Mouse (Mus musculus): ENCODE measurements around the gene Rasgrp2. TPM values are rescaled to one million over a fixed set of nuclear protein-coding genes. Genes with fewer than 3 reads are reported as not detected.
A peak's percentile ranks its signal among the peaks of the same experiment; 100 is the strongest.

Rasgrp2 gene
- polyA plus RNA-seq (2015; fragmentation: Nextera tagmentation; extraction: Ambion mirVana) = 38.4 and 53.6 TPM in 2 replicates

DNA sequence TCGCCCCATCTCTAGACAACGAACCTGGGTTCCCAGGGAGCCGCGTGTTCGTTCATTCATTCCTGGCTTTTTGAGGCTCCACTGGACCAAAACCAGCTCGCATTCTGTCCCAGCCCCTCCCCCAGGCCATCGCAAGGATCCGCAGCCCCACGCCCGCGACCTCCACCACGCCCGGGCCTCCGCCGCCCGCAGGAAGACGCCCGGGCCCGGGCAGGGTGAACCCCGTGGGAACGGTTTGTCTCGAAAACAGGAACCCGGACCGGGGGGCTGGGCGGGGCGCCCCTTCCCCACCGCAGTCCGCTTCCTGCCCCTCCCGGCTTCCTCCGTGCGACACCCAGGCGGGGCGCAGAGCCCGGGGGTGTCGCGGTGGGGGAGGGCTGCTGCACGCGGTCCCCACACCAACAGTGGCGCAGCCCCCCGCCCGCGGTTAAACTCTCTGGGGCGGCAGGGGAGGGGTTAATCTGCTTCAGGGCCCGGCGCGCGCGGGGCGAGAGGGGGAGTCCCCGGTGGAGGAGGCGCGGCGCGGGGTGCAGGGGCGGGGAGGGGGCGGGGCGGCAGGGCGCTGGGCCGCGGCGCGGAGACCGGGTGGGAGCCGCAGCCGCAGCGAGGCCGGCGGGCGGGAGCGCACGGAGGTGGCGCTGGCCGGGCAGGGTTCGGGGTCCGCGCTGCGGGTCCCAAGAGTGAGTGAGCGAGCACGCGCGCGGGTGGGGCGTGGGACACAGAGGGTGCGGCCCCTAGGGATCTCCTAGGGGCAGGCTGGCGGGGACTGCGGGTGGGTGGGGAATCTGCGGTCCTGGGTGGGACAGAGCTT lies at the start of gene Rasgrp2:
Gene Rasgrp2 (plus strand): TSS at position 56 of the 811 bp plus-strand sequence.
- WGBS = under 1% methylated on average over 67 of the region's 87 CpGs
- H3K9me3 ChIP-seq = no peaks in the 10 kb centered on the region
- H3K36me3 ChIP-seq = peaks cover 12% of the 10 kb centered on the region
- peaks cover 39% of the 10 kb centered on the region for H3K27me3 ChIP-seq (replicated peaks)
- H3K9ac ChIP-seq = peak within 1 kb of the TSS; percentile 84
- peaks cover 41% of the 10 kb centered on the region for H3K4me1 ChIP-seq
- H3K4me2 ChIP-seq = peak within 1 kb of the TSS; percentile 98
- peak; percentile 5; the same call in 1 of the 2 replicates for ATAC-seq (ENCODE audit: extremely low read depth, insufficient number of reproducible peaks, low FRiP score, low TSS enrichment)
- peak within 1 kb of the TSS; percentile 68 for H3K4me3 ChIP-seq
- peak within 1 kb of the TSS; percentile 63 for H3K27ac ChIP-seq (replicated peaks)

DNA sequence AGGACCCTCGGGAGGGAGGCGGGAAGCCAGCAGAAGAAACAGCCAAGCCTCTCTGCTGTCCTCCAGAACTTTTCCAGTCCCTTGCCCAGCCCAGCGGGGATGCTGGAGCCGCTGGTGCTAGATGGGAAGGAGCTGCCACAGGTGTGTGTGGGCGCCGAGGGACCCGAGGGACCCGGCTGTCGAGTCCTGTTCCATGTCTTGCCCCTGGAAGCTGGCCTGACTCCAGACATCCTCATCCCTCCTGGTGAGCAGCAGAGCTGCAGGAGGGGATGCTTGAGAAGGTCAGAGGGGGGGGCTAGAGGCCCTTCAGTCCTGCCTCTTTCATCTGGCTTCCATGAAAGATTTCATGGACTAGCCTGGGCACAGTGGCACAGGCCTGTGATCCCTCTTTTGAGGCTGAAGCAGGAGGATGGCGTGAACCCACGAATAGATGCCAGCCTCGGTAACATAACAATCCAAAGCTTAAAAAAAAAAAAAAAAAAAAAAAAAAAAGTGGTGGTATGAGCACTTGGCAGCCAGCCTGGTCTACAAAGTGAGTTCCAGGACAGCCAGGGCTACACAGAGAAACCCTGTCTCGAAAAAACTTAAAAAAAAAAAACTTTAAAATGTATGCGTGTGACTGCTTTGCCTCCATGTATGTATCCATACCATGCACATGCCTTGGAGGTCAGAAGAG lies 47.6 kb upstream of the Rasgrp2 start:
- Histone ChIP-seq H3K4me3 (no peak overlapping the region), H3K9me3 (no peaks in the 10 kb centered on the region), H3K27ac (replicated peaks) (no peak overlapping the region), H3K27me3 (replicated peaks) (no peaks in the 10 kb centered on the region), H3K4me1 (peaks cover 41% of the 10 kb centered on the region), H3K36me3 (peaks cover 45% of the 10 kb centered on the region), H3K4me2 (no peak overlapping the region), H3K9ac (no peak overlapping the region)
- WGBS = 47% methylated on average over 14 of the region's 14 CpGs
- ATAC-seq (ENCODE audit: extremely low read depth, insufficient number of reproducible peaks, low FRiP score, low TSS enrichment) = no peak

GRCm38 (mm10) chr19:6352107-6352505 lies 47.0 kb upstream of the Rasgrp2 start:
- Histone ChIP-seq H3K27me3 (replicated peaks) (no peaks in the 10 kb centered on the region), H3K9ac (no peak overlapping the region), H3K4me1 (peaks cover 41% of the 10 kb centered on the region), H3K4me3 (no peak overlapping the region), H3K36me3 (peaks cover 39% of the 10 kb centered on the region), H3K4me2 (no peak overlapping the region), H3K9me3 (no peaks in the 10 kb centered on the region), H3K27ac (replicated peaks) (no peak overlapping the region)
- ATAC-seq (ENCODE audit: extremely low read depth, insufficient number of reproducible peaks, low FRiP score, low TSS enrichment) = no peak
- WGBS = 79% methylated on average over 2 of the region's 2 CpGs

DNA sequence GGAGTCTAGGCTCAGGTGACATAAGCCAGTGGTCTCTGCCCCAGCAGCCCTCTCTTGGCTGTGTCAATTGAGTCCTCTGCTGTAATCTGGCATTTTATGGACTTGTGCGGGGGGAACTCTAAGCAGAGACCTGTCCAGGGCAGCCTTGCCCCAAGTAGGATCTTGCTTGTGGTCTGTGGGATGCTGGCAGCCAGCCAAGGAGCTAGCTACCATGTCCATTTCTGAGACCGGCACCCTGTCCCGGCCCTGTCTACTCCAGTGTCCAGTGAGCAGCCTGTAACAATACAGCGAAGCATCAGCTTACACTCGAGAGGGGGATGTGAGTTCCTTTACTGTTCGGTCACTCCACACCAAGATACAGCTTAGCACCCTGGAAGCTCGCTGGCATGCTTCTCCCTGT lies 45.1 kb upstream of the Rasgrp2 start:
- H3K9ac ChIP-seq = no peak overlapping the region
- H3K36me3 ChIP-seq = peaks cover 32% of the 10 kb centered on the region
- no peak overlapping the region for H3K27ac ChIP-seq (replicated peaks)
- no peaks in the 10 kb centered on the region for H3K9me3 ChIP-seq
- no peaks in the 10 kb centered on the region for H3K27me3 ChIP-seq (replicated peaks)
- WGBS = 70% methylated on average over 7 of the region's 7 CpGs
- no peak for ATAC-seq (ENCODE audit: extremely low read depth, insufficient number of reproducible peaks, low FRiP score, low TSS enrichment)
- peaks cover 26% of the 10 kb centered on the region for H3K4me1 ChIP-seq
- H3K4me3 ChIP-seq = no peak overlapping the region
- H3K4me2 ChIP-seq = no peak overlapping the region

- 84% methylated on average over 3 of the region's 3 CpGs for WGBS
- Histone ChIP-seq H3K36me3 (peaks cover 35% of the 10 kb centered on the region), H3K9ac (no peak overlapping the region), H3K4me2 (no peak overlapping the region), H3K27ac (replicated peaks) (no peak overlapping the region), H3K27me3 (replicated peaks) (no peaks in the 10 kb centered on the region), H3K4me3 (no peak overlapping the region), H3K4me1 (peaks cover 23% of the 10 kb centered on the region), H3K9me3 (no peaks in the 10 kb centered on the region)
- ATAC-seq (ENCODE audit: extremely low read depth, insufficient number of reproducible peaks, low FRiP score, low TSS enrichment) = no peak
Measured at GRCm38 (mm10) chr19:6361291-6361690, 37.8 kb upstream of the Rasgrp2 start.

DNA sequence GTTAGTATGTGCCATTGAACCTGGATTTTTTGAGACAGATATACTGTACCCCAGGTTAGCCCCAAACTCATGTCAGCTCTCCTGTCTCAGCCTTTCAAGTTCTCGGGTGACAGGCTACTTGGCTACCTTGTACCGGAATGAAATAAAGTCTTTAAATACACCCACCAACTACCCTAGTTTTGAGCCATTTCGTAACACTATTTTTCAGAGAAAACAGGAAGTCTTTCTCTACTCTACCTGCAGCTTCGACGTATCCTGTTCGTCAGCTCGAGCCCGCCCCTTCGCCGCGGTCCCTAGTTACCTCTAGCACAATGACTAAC lies 36.1 kb upstream of the Rasgrp2 start:
- no peaks in the 10 kb centered on the region for H3K27me3 ChIP-seq (replicated peaks)
- H3K4me2 ChIP-seq = peak overlapping the region; percentile 85
- H3K36me3 ChIP-seq = peaks cover 53% of the 10 kb centered on the region
- H3K4me1 ChIP-seq = peaks cover 39% of the 10 kb centered on the region
- H3K4me3 ChIP-seq = peak overlapping the region; percentile 100
- H3K9ac ChIP-seq = peak overlapping the region; percentile 79
- 1% methylated on average over 11 of the region's 11 CpGs for WGBS
- H3K9me3 ChIP-seq = no peaks in the 10 kb centered on the region
- H3K27ac ChIP-seq (replicated peaks) = peak overlapping the region; percentile 81
- no peak for ATAC-seq (ENCODE audit: extremely low read depth, insufficient number of reproducible peaks, low FRiP score, low TSS enrichment)

DNA sequence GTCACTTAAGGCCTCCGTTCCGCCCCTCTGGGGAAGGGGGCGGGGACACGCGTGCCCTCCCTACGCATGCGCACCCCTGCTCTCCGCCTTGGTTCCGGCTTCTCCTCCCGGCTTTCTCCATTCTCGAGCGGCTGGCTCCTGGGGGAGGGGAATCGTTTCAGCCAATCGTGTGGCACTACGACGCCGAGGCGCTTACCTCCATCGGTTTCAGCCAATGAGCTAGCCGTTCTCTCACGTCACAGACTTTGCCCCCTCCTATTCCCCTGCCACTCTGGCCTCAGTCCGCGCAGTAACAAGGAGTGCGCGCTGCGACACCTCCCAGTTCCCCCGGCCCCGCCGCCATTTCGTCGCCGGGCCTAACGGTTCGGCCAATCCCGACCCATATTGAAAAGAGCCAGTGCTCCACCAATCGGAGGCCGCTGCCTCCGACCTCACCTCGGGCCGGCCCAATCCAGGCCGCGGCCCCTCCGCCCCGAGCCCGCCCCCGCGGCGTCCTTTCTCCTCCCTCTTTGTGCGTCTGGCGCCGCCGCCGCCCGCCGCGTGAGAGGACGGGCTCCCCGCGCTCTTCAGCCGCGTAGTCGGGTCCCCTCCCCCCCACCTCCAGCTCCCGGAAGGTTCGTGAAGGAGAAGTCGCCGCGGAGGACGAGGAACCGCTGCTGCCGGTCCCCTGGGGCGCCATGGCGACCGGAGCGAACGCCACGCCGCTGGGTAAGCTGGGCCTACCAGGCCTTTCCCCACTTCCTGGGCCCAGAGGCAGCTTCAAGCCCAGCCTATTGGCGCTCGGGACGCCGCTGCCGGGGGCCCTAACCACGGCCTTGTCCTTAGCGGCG lies 35.5 kb upstream of the Rasgrp2 start, which contains the start of gene Sf1:
Gene Sf1 (plus strand): TSS at position 280 of the 830 bp plus-strand sequence.
- peaks cover 44% of the 10 kb centered on the region for H3K4me1 ChIP-seq
- H3K36me3 ChIP-seq = peaks cover 57% of the 10 kb centered on the region
- peak within 1 kb of the TSS; percentile 100 for H3K4me3 ChIP-seq
- no peaks in the 10 kb centered on the region for H3K9me3 ChIP-seq
- H3K9ac ChIP-seq = peak within 1 kb of the TSS; percentile 100
- peak within 1 kb of the TSS; percentile 85 for H3K4me2 ChIP-seq
- peak within 1 kb of the TSS; percentile 99 for H3K27ac ChIP-seq (replicated peaks)
- whole genome bisulfite sequencing = under 1% methylated on average over 76 of the region's 85 CpGs
- ATAC-seq (ENCODE audit: extremely low read depth, insufficient number of reproducible peaks, low FRiP score, low TSS enrichment) = peak; percentile 91
- no peaks in the 10 kb centered on the region for H3K27me3 ChIP-seq (replicated peaks)

DNA sequence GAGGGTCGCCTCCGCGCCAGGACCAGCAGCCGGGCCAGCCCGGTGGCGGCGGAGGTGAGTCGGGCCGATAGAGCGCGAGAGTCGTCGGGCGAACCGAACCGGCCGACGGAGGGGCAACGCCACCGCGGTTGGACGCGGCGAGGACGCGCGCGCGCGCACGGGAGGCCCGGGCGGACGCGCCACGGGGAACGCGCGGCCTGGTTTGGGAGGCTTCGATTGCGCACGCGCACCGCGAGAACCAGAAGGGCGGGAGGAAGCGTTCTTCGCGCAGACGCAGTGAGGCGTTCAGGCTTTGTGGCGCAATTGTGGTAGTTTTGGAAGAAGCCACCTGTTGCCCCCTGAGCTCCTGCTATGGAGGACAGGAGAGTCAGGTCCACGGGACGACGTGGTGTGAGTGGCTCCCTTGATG lies 34.8 kb upstream of the Rasgrp2 start:
- no peak for ATAC-seq (ENCODE audit: extremely low read depth, insufficient number of reproducible peaks, low FRiP score, low TSS enrichment)
- under 1% methylated on average over 55 of the region's 55 CpGs for WGBS

GRCm38 (mm10) chr19:6364842-6365241 lies 34.3 kb upstream of the Rasgrp2 start:
- peaks cover 48% of the 10 kb centered on the region for H3K4me1 ChIP-seq
- peaks cover 65% of the 10 kb centered on the region for H3K36me3 ChIP-seq
- peak overlapping the region; percentile 100 for H3K9ac ChIP-seq
- H3K27me3 ChIP-seq (replicated peaks) = no peaks in the 10 kb centered on the region
- H3K27ac ChIP-seq (replicated peaks) = peak overlapping the region; percentile 99
- peak overlapping the region; percentile 85 for H3K4me2 ChIP-seq
- no peaks in the 10 kb centered on the region for H3K9me3 ChIP-seq
- H3K4me3 ChIP-seq = peak overlapping the region; percentile 100
- 3% methylated on average over 2 of the region's 2 CpGs for WGBS
- no peak for ATAC-seq (ENCODE audit: extremely low read depth, insufficient number of reproducible peaks, low FRiP score, low TSS enrichment)

More for the DNA sequence above, 34.8 kb upstream of the Rasgrp2 start:
- no peaks in the 10 kb centered on the region for H3K27me3 ChIP-seq (replicated peaks)
- peaks cover 60% of the 10 kb centered on the region for H3K36me3 ChIP-seq
- H3K4me2 ChIP-seq = peak overlapping the region; percentile 85
- H3K4me1 ChIP-seq = peaks cover 48% of the 10 kb centered on the region
- no peaks in the 10 kb centered on the region for H3K9me3 ChIP-seq
- H3K9ac ChIP-seq = peak overlapping the region; percentile 100
- H3K27ac ChIP-seq (replicated peaks) = peak overlapping the region; percentile 99
- H3K4me3 ChIP-seq = peak overlapping the region; percentile 100

DNA sequence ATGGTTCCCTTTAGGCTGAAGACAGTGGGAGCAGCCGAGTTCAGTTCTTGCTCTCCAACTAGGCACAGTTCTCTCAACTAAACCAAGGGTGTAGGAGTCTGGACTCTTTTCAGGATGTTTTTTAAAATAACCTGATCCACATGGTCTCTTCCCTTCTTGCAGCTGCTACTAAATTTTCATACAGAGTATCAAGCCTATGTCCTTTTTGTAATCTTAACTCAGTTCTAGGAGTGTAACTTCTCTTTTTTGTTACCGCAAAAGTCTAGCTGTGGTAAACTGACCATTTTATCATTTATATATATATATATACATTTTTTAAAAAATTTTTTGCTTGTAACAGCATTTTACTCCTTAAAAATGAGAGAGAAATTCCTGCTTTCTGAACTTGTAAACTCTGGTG lies 29.0 kb upstream of the Rasgrp2 start:
- Histone ChIP-seq H3K36me3 (peaks cover 100% of the 10 kb centered on the region), H3K27ac (replicated peaks) (no peak overlapping the region), H3K4me3 (no peak overlapping the region), H3K27me3 (replicated peaks) (no peaks in the 10 kb centered on the region), H3K9me3 (no peaks in the 10 kb centered on the region), H3K9ac (no peak overlapping the region), H3K4me1 (peaks cover 44% of the 10 kb centered on the region), H3K4me2 (no peak overlapping the region)
- ATAC-seq (ENCODE audit: extremely low read depth, insufficient number of reproducible peaks, low FRiP score, low TSS enrichment) = no peak
- 82% methylated on average over 2 of the region's 2 CpGs for WGBS

DNA sequence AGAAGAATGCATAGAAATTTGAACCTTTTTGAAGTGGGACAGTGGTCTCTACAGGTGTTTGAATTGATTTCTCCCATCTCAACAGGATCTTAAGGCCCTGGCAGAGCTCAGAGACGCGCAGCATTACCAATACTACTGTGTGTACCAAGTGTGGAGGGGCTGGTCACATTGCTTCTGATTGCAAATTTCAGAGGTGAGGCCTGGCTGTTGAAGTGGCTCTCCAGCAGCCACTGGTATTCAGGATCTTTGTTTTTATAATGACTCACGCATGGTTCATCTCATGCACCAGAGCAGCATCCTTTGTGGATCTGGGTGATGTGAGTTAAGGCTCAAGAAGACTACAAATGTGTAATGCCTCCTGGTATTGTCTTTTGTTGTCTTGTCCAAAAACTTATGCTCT lies 26.7 kb upstream of the Rasgrp2 start:
- 83% methylated on average over 3 of the region's 3 CpGs for WGBS
- Histone ChIP-seq H3K4me3 (no peak overlapping the region), H3K36me3 (peaks cover 100% of the 10 kb centered on the region), H3K4me2 (no peak overlapping the region), H3K4me1 (peaks cover 35% of the 10 kb centered on the region), H3K9ac (no peak overlapping the region), H3K27ac (replicated peaks) (no peak overlapping the region), H3K9me3 (no peaks in the 10 kb centered on the region), H3K27me3 (replicated peaks) (no peaks in the 10 kb centered on the region)
- no peak for ATAC-seq (ENCODE audit: extremely low read depth, insufficient number of reproducible peaks, low FRiP score, low TSS enrichment)
